Mouse (Mus musculus) kidney, postnatal 0 days (tissue): Measurements from ENCODE around the gene Tcstv3. TPM values are rescaled to one million over a fixed set of nuclear protein-coding genes. Genes with fewer than 3 reads are reported as not detected.
"Not testable (repeated sequence)": the region's sequence is repeated elsewhere in the genome, so short reads cannot be mapped to it uniquely, and the experiment has no call there.

Experiments
- ATAC-seq: fragments of 200-750 bp; cut with Nextera tagmentation; replicated peaks from 2 replicates; pipeline ENCODE4 v1.8.0; 2017; ENCODE audit warnings: low read depth, moderate number of reproducible peaks, moderate TSS enrichment, moderate library complexity; ENCODE audit not compliant: low FRiP score
- DNase-seq: peaks from one replicate; pipeline ENCODE4 v3.0.0-alpha.2; 2016; ENCODE audit warnings: low spot score
- H3K27ac ChIP-seq: fragments of 300-500 bp; sonication (generic); 2 replicates; pipeline ENCODE4 v1.5.1; 2014; ENCODE audit warnings: mild to moderate bottlenecking
- H3K27me3 ChIP-seq: fragments of 300-500 bp; sonication (generic); 2 replicates; pipeline ENCODE4 v1.6.1; 2014; ENCODE audit warnings: low read length, mixed read lengths; ENCODE audit not compliant: insufficient read depth
- H3K36me3 ChIP-seq: fragments of 300-500 bp; sonication (generic); 2 replicates; pipeline ENCODE4 v1.6.1; 2014; ENCODE audit warnings: low read length, mixed read lengths; ENCODE audit not compliant: insufficient read depth
- H3K4me1 ChIP-seq: fragments of 300-500 bp; sonication (generic); replicated peaks from 2 replicates; pipeline ENCODE4 v1.6.1; 2014; ENCODE audit warnings: antibody characterized with exemption, low read length, mixed read lengths; ENCODE audit not compliant: insufficient read depth
- H3K4me2 ChIP-seq: fragments of 300-500 bp; sonication (generic); 2 replicates; pipeline ENCODE4 v1.6.1; 2014; ENCODE audit warnings: mild to moderate bottlenecking, low read length, moderate library complexity, mixed read lengths
- H3K4me3 ChIP-seq: fragments of 300-500 bp; sonication (generic); replicated peaks from 2 replicates; pipeline ENCODE4 v1.5.1; 2014; ENCODE audit warnings: low read depth, low read length
- H3K9ac ChIP-seq: fragments of 300-500 bp; sonication (generic); 2 replicates; pipeline ENCODE4 v1.6.1; 2014; ENCODE audit warnings: low read depth, low read length
- H3K9me3 ChIP-seq: fragments of 300-500 bp; sonication (generic); replicated peaks from 2 replicates; pipeline ENCODE4 v1.6.1; 2016; ENCODE audit warnings: low read length, inconsistent platforms, mixed read lengths
- CTCF ChIP-seq: IDR thresholded peaks from 2 replicates; pipeline ENCODE4 v1.5.1; 2016; ENCODE audit warnings: antibody characterized with exemption, low read depth, mild to moderate bottlenecking, moderate library complexity
- WGBS: fragments of 180-500 bp; shearing (Covaris S2); extraction: QIAGEN DNeasy Blood & Tissue Kit; methylation state at CpG from one replicate; pipeline ENCODE4 v1.1.7; 2014; 5-methylcytosine and 5-hydroxymethylcytosine counted together
- polyA plus RNA-seq: library from polyadenylated mRNA; unstranded; fragments of >200 nt; fragmentation: Nextera tagmentation; extraction: Ambion mirVana; gene quantifications from 2 replicates; pipeline ENCODE4 v1.2.1, GENCODE M21; 2015

Gene Tcstv3
- not detected in 2 replicates for polyA plus RNA-seq

DNA sequence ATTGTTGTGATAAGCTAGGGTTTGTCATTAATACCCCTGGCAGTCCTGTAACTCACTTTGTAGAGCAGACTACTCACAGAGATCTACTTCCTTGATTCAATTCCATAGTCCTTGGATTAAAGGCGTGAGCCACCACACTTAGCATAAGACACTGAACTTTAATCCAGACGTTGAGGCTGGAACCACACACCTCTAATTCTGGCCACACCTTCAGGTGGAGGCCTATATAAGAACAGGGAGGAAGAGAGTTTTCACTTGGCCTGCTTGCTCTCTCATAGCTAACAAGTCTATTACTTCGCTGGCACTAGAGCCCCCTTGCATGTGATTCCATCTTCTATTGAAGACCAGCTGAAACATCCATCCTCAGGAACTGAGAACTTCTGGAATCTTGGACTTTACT is at the start of gene Tcstv3:
TSS of gene Tcstv3 (plus strand) at position 301 of the 400 bp plus-strand sequence.
- not testable (repeated sequence) for H3K27me3 ChIP-seq, DNase-seq, H3K36me3 ChIP-seq, H3K4me3 ChIP-seq, H3K4me2 ChIP-seq, H3K27ac ChIP-seq, ATAC-seq, H3K9ac ChIP-seq, H3K9me3 ChIP-seq, H3K4me1 ChIP-seq
- WGBS: 69% methylated on average over 3 of the region's 3 CpGs

DNA sequence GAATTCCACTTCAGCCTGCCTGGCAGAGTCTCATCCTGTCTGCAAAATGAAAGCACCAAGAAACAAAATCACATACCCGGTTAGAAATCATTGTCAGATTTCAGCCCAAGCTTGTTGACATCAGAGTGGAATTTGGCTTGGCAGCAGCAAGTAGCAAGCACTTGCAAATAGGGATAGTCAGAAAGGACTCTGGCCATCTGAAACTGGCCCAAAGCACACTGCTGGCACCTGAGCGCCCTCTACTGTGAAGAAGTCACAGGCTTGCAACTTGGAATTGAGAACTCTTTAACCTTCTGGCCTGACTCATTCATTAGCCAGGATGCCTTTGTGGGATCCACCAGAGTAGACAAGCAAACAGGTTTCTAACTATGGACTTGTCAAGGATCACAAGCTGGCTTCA is 38.8 kb upstream of the Tcstv3 start:
- WGBS: 21% methylated on average over 2 of the region's 2 CpGs
- H3K4me1 ChIP-seq: not testable (repeated sequence)

DNA sequence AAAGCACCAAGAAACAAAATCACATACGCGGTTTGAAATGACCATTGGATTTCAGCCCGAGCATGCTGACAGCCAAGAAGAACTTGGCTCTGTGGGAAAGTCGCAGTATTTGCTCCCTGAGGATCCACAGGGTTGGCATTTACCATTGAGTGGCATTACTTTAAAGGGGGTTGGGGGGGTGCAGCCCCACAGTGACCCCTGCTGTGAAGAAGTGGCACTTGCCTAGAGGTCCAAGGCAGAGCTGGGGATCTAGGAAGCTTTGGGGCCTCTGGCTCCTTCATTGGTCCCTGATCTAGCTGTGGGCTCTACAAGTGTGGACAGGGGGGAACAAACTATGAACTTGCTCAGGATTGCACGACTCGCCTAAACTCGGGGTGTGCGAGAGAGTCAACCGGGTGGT is 37.9 kb upstream of the Tcstv3 start:
- DNase-seq: no peak
- Histone ChIP-seq H3K9me3 (no peaks in the 10 kb centered on the region), H3K27me3 (no peaks in the 10 kb centered on the region), H3K36me3 (no peaks in the 10 kb centered on the region), H3K27ac (no peak overlapping the region), H3K4me2 (no peak overlapping the region), H3K4me1 (no peaks in the 10 kb centered on the region), H3K4me3 (no peak overlapping the region), H3K9ac (no peak overlapping the region)
- TF ChIP-seq CTCF: no peak
- ATAC-seq: no peak
- WGBS: 91% methylated on average over 9 of the region's 9 CpGs

More for the DNA sequence above, 38.8 kb upstream of the Tcstv3 start:
- DNase-seq, H3K4me2 ChIP-seq, H3K27ac ChIP-seq, H3K9me3 ChIP-seq, H3K36me3 ChIP-seq, H3K27me3 ChIP-seq, ATAC-seq, H3K9ac ChIP-seq, H3K4me3 ChIP-seq: not testable (repeated sequence)

DNA sequence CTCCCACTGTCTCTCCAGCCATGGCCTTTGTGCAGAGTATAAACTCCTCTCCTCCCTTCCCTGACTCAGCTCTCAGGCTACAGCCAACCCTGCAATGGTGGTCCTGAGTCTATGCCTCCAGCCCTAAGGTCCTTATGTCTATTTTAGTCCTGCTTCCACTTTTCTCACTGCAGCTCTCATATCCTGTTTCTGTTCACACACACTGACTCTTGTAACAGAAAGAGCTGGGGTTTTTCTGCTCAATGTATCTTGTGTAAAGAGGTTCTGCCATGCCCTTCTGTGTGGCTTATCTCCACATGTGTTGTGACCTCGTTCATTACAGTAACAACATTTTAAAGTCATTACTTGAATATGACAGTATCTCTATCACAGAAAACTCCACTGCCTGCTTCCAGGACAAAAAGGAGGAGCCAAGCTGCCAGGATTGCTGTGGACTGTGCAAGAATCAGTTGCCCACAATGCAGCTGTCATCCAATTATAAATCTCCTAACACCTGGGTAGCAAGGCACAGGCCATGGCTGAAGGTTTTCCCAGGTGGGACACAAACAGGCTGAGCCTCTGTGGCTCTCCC is 17.3 kb upstream of the Tcstv3 start:
- ATAC-seq: no peak
- 60% methylated on average over 1 of the region's 1 CpGs for WGBS
- no peaks in the 10 kb centered on the region for H3K9me3 ChIP-seq
- H3K4me3 ChIP-seq: no peak overlapping the region
- no peak overlapping the region for H3K4me2 ChIP-seq
- H3K27ac ChIP-seq: no peak overlapping the region
- no peaks in the 10 kb centered on the region for H3K36me3 ChIP-seq
- H3K27me3 ChIP-seq: no peaks in the 10 kb centered on the region
- TF ChIP-seq CTCF: no peak
- DNase-seq: no peak
- H3K9ac ChIP-seq: no peak overlapping the region
- H3K4me1 ChIP-seq: no peaks in the 10 kb centered on the region

DNA sequence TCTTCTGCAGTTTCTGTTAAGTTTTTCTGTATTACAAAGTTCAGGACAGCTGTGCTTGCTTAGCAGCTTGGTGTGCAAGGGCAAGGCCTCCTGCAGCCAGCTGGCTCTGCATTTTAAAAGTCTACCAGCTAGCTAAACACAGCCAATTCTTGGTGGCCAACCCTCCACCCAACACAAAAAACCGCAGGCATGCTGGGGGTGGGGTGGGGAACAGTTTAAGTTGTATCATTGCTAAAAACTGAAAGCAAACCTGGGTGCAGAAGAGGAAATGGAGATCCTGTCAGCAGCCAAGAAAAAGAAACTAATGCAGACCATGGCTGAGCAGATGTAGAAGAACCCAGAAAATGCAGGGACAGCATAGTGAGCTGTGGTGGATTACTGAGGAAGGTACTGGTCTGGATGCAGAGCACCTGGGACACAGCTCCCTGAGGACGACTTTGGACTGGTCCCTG is 16.7 kb upstream of the Tcstv3 start, which contains the start of gene BC147527:
TSS of gene BC147527 (plus strand) at position 402 of the 452 bp plus-strand sequence.
- Histone ChIP-seq H3K27ac (no peak within 1 kb of the TSS), H3K9ac (no peak within 1 kb of the TSS), H3K4me1 (no peaks in the 10 kb centered on the region), H3K27me3 (no peaks in the 10 kb centered on the region), H3K4me3 (no peak within 1 kb of the TSS), H3K4me2 (no peak within 1 kb of the TSS), H3K36me3 (no peaks in the 10 kb centered on the region), H3K9me3 (no peaks in the 10 kb centered on the region)
- ATAC-seq: no peak
- no peak for TF ChIP-seq CTCF
- WGBS: 55% methylated on average over 2 of the region's 2 CpGs
- no peak for DNase-seq

DNA sequence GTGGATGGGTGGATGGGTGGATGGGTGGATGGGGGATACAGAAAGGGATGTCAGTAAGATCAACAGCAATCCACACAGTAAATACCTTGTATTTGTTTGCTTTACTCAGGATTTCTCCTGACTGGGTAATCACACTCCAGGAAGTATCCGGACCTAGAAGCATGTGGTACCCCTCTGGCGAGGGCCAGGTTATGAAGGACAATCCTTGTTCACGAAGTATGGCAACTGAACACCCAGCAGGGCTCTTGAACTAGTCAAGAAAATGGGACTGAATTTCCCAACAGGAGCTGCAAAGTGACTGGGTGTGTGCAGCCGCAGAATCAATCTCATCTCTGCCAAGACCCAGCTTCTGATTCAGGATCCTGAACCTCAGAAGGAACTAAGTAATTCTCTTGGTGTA is 15.8 kb upstream of the Tcstv3 start:
- H3K9me3 ChIP-seq: no peaks in the 10 kb centered on the region
- H3K4me3 ChIP-seq: no peak overlapping the region
- H3K9ac ChIP-seq: no peak overlapping the region
- no peak for TF ChIP-seq CTCF
- ATAC-seq (no peak), DNase-seq (no peak)
- no peaks in the 10 kb centered on the region for H3K4me1 ChIP-seq
- H3K4me2 ChIP-seq: no peak overlapping the region
- no peaks in the 10 kb centered on the region for H3K27me3 ChIP-seq
- 88% methylated on average over 4 of the region's 4 CpGs for WGBS
- H3K27ac ChIP-seq: no peak overlapping the region
- H3K36me3 ChIP-seq: no peaks in the 10 kb centered on the region

DNA sequence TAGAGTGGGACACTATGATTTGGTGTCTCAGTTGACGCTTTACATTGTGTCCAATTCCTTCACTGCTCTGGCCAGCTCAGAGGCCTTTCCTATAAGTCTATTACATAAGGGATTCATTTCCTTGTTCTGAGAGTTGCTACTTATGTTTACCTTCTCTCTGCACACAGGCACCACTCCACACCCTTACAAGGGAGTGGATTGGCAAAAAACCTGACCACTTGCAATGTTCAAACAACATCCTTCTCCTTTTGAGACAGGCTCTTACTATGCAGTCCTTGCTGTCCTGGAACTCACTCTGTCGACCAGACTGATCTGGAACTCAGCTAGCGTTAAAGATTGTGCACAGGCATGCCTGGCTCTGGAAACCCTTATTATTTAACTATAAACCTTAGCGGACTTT is 5.9 kb upstream of the Tcstv3 start:
- no peaks in the 10 kb centered on the region for H3K36me3 ChIP-seq
- TF ChIP-seq CTCF: no peak
- no peaks in the 10 kb centered on the region for H3K4me1 ChIP-seq
- no peak overlapping the region for H3K27ac ChIP-seq
- WGBS: 71% methylated on average over 4 of the region's 4 CpGs
- no peak overlapping the region for H3K9ac ChIP-seq
- ATAC-seq (no peak), DNase-seq (no peak)
- no peak overlapping the region for H3K4me3 ChIP-seq
- no peak overlapping the region for H3K4me2 ChIP-seq
- no peaks in the 10 kb centered on the region for H3K27me3 ChIP-seq
- H3K9me3 ChIP-seq: no peaks in the 10 kb centered on the region
